Mouse (Mus musculus): ENCODE measurements around the gene Dnajc13. TPM values are rescaled to one million over a fixed set of nuclear protein-coding genes. Genes with fewer than 3 reads are reported as not detected.

Dnajc13 gene
- polyA plus RNA-seq, 2 experiments, result 7.0 to 15.6 TPM

DNA sequence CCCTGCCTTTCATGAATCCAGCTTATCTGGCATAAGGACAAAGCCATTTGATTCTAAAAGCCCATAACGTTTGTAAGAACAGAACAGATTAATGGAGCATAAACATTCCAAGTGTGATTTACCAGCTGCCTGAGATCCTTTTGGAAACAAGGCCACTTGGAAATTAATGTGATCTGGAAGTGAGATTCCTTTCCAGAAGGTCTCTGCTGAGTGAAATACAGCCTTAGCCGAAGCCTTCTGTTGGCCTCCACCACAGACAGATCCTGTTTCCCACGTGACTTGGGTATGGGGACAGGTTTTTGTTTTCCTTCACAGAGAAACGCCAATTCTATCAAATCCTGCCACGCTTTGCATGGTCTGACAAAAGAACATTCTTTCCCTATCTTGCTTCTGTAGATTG, 139.1 kb downstream of the Dnajc13 start:
- Histone ChIP-seq H3K4me3 (ENCODE audit: insufficient read depth in 1 of 2, low read depth in 2 of 2, low read length in 2 of 2) (no peak overlapping the region), H3K36me3 (replicated peaks; ENCODE audit: control insufficient read depth, insufficient read depth, low read depth) (no peaks in the 10 kb centered on the region), H3K27me3 (ENCODE audit: control insufficient read depth, insufficient read depth, low read length) (no peaks in the 10 kb centered on the region), H3K9ac (replicated peaks) (no peak overlapping the region), H3K4me1 (replicated peaks; ENCODE audit: control insufficient read depth in 2 of 2, insufficient read depth in 2 of 2, low read length in 1 of 2) (no peaks in the 10 kb centered on the region), H3K27ac (no peak overlapping the region), H3K4me2 (ENCODE audit: low read depth) (no peak overlapping the region), H3K9me3 (ENCODE audit: control insufficient read depth, low read length) (no peaks in the 10 kb centered on the region)
- 52% methylated on average over 5 of the region's 5 CpGs for WGBS (ENCODE audit: insufficient replicate concordance)
- ATAC-seq (ENCODE audit: insufficient read depth), result no peak
- no peak for DNase-seq (ENCODE audit: low read depth in 3 of 3, low spot score in 3 of 3)
- TF ChIP-seq EP300 (IDR thresholded peaks at IDR 0.05; ENCODE audit: low read depth) (no peak), CTCF (IDR thresholded peaks at IDR 0.05; ENCODE audit: low read depth) (no peak)

- no peak overlapping the region for H3K4me2 ChIP-seq (ENCODE audit: low read depth)
Observed at GRCm38 (mm10) chr9:104123101-104123500, 139.6 kb downstream of the Dnajc13 start.

DNA sequence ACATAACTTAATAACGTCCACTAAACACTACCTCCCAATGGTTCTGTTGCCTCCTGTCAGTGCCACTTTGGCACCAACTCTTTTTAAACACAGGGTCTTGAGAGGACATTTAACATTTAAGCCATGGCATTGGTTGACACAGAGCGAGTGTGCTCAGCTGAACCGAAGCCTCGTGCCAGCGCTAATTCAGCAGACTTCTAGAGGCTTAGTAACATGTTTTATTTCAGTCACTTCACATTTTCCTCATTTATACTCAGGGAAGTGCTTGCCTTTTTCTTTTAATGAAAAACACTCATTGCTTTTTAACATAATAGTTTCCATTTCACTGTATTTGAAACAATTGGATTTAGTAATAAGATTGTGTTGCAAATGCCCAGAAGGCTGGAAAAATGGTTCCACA, 153.6 kb downstream of the Dnajc13 start:
- no peaks in the 10 kb centered on the region for H3K4me1 ChIP-seq (replicated peaks; ENCODE audit: control insufficient read depth in 2 of 2, insufficient read depth in 2 of 2, low read length in 1 of 2)
- no peak for TF ChIP-seq CTCF (IDR thresholded peaks at IDR 0.05; ENCODE audit: low read depth)
- TF ChIP-seq EP300 (IDR thresholded peaks at IDR 0.05; ENCODE audit: low read depth), result no peak
- H3K36me3 ChIP-seq (replicated peaks; ENCODE audit: control insufficient read depth, insufficient read depth, low read depth), result no peaks in the 10 kb centered on the region
- no peak overlapping the region for H3K9ac ChIP-seq (replicated peaks)
- DNase-seq (ENCODE audit: low read depth in 3 of 3, low spot score in 3 of 3) (no peak), ATAC-seq (ENCODE audit: insufficient read depth) (no peak)
- H3K4me3 ChIP-seq (ENCODE audit: insufficient read depth in 1 of 2, low read depth in 2 of 2, low read length in 2 of 2), result no peak overlapping the region
- H3K4me2 ChIP-seq (ENCODE audit: low read depth), result no peak overlapping the region
- WGBS (ENCODE audit: insufficient replicate concordance), result 81% methylated on average over 5 of the region's 5 CpGs
- no peaks in the 10 kb centered on the region for H3K9me3 ChIP-seq (ENCODE audit: control insufficient read depth, low read length)
- no peak overlapping the region for H3K27ac ChIP-seq
- no peaks in the 10 kb centered on the region for H3K27me3 ChIP-seq (ENCODE audit: control insufficient read depth, insufficient read depth, low read length)

More at GRCm38 (mm10) chr9:104123101-104123500, 139.6 kb downstream of the Dnajc13 start:
- no peak for TF ChIP-seq CTCF (IDR thresholded peaks at IDR 0.05; ENCODE audit: low read depth)
- TF ChIP-seq EP300 (IDR thresholded peaks at IDR 0.05; ENCODE audit: low read depth), result no peak
- ATAC-seq (ENCODE audit: insufficient read depth), result no peak
- H3K27ac ChIP-seq, result no peak overlapping the region
- no peaks in the 10 kb centered on the region for H3K9me3 ChIP-seq (ENCODE audit: control insufficient read depth, low read length)
- H3K4me1 ChIP-seq (replicated peaks; ENCODE audit: control insufficient read depth in 2 of 2, insufficient read depth in 2 of 2, low read length in 1 of 2), result no peaks in the 10 kb centered on the region
- no peaks in the 10 kb centered on the region for H3K27me3 ChIP-seq (ENCODE audit: control insufficient read depth, insufficient read depth, low read length)
- H3K4me3 ChIP-seq (ENCODE audit: insufficient read depth in 1 of 2, low read depth in 2 of 2, low read length in 2 of 2), result no peak overlapping the region
- no peaks in the 10 kb centered on the region for H3K36me3 ChIP-seq (replicated peaks; ENCODE audit: control insufficient read depth, insufficient read depth, low read depth)
- no peak overlapping the region for H3K9ac ChIP-seq (replicated peaks)
- no peak for DNase-seq (ENCODE audit: low read depth in 3 of 3, low spot score in 3 of 3)
- WGBS (ENCODE audit: insufficient replicate concordance), result 23% methylated on average over 5 of the region's 5 CpGs

DNA sequence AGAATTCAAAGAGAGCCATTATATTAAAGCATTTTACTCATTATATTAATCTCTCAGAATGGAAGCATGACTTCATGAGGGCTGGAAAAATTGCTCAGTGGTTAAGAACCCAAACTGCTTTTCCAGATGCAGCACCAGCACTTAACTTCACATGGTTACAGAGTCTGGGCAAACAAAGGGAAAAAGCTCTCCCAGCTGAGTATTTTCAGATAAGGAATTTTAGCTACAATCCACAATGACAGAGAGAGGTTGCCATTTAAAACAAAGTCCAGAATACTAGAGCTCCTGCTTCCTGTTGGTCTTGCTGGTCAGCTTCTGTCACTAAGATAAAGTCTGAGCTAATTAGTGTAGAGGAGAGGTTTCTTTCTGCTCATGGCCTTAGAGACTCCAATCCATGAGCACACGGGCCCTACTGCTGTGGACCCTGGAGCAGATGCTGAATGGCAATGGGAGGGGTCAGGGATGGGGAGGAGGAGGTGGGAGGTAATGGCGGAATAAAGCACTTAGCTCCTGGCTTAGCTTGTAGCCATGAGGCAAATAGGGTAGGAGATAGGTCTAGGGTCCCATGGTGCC, 154.1 kb downstream of the Dnajc13 start:
- Histone ChIP-seq H3K9me3 (ENCODE audit: control insufficient read depth, low read length) (no peaks in the 10 kb centered on the region), H3K27ac (no peak overlapping the region), H3K9ac (replicated peaks) (no peak overlapping the region), H3K4me2 (ENCODE audit: low read depth) (no peak overlapping the region), H3K27me3 (ENCODE audit: control insufficient read depth, insufficient read depth, low read length) (no peaks in the 10 kb centered on the region), H3K4me1 (replicated peaks; ENCODE audit: control insufficient read depth in 2 of 2, insufficient read depth in 2 of 2, low read length in 1 of 2) (no peaks in the 10 kb centered on the region), H3K4me3 (ENCODE audit: insufficient read depth in 1 of 2, low read depth in 2 of 2, low read length in 2 of 2) (no peak overlapping the region), H3K36me3 (replicated peaks; ENCODE audit: control insufficient read depth, insufficient read depth, low read depth) (no peaks in the 10 kb centered on the region)
- DNase-seq (ENCODE audit: low read depth in 3 of 3, low spot score in 3 of 3) (no peak), ATAC-seq (ENCODE audit: insufficient read depth) (no peak)
- TF ChIP-seq EP300 (IDR thresholded peaks at IDR 0.05; ENCODE audit: low read depth), result no peak
- TF ChIP-seq CTCF (IDR thresholded peaks at IDR 0.05; ENCODE audit: low read depth), result no peak
- 50% methylated on average over 2 of the region's 2 CpGs for WGBS (ENCODE audit: insufficient replicate concordance)

DNA sequence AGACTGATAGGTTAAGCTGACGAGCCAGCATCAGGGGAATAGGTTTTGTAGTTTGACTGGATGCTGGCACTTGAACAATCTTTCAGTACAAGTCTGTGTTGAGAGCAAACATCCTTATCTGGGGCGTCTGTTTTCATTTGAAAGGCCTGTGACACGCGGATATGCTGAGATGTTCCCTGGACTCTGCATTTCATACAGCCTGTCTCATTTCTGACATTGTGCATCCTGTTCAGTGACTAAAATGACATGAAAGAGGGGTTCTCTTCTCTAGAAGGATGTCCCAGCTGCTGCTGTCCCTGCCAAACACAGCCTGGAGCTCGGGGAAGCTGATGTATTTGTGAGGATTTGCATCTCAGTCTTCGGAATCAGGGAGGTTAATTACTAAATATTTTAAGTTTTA, 155.2 kb downstream of the Dnajc13 start:
- H3K9ac ChIP-seq (replicated peaks), result no peak overlapping the region
- H3K27ac ChIP-seq, result no peak overlapping the region
- H3K4me3 ChIP-seq (ENCODE audit: insufficient read depth in 1 of 2, low read depth in 2 of 2, low read length in 2 of 2), result no peak overlapping the region
- H3K9me3 ChIP-seq (ENCODE audit: control insufficient read depth, low read length), result no peaks in the 10 kb centered on the region
- no peak for TF ChIP-seq CTCF (IDR thresholded peaks at IDR 0.05; ENCODE audit: low read depth)
- no peak for TF ChIP-seq EP300 (IDR thresholded peaks at IDR 0.05; ENCODE audit: low read depth)
- ATAC-seq (ENCODE audit: insufficient read depth) (no peak), DNase-seq (ENCODE audit: low read depth in 3 of 3, low spot score in 3 of 3) (no peak)
- H3K4me1 ChIP-seq (replicated peaks; ENCODE audit: control insufficient read depth in 2 of 2, insufficient read depth in 2 of 2, low read length in 1 of 2), result no peaks in the 10 kb centered on the region
- H3K36me3 ChIP-seq (replicated peaks; ENCODE audit: control insufficient read depth, insufficient read depth, low read depth), result no peaks in the 10 kb centered on the region
- H3K27me3 ChIP-seq (ENCODE audit: control insufficient read depth, insufficient read depth, low read length), result no peaks in the 10 kb centered on the region
- H3K4me2 ChIP-seq (ENCODE audit: low read depth), result no peak overlapping the region
- 57% methylated on average over 6 of the region's 6 CpGs for WGBS (ENCODE audit: insufficient replicate concordance)

Data from liver, embryonic 14.5 days (tissue).